In genomic region chr12:105438259-105438658, GRCm38 (mm10) we compare ENCODE assay signal across 17 mouse cellular contexts. TPM values are rescaled to one million over a fixed set of nuclear protein-coding genes. Genes with fewer than 3 reads are reported as not detected.
DNase-seq lines count a peak whose midpoint lies in the region; ATAC-seq and TF ChIP-seq lines count a peak whose summit lies in the region.
"Had no signal": no experiment of that assay in that cellular context is flagged by ENCODE, and none has a peak within 500 bp of the region (broad histone marks: within the 10 kb centered on the region; RNA-seq: fewer than 3 reads in every experiment).

No protein-coding gene starts in this region.

- H3K27me3 ChIP-seq in hindbrain, postnatal 0 days (ENCODE audit: insufficient read depth, low read length), result no peaks in the 10 kb centered on the region
- H3K27me3 ChIP-seq in hindbrain, embryonic 10.5 days (ENCODE audit: insufficient read depth, poor library complexity, severe bottlenecking), result no peaks in the 10 kb centered on the region
- H3K27me3 ChIP-seq: embryonic facial prominence, embryonic 13.5 days; forebrain, embryonic 12.5 days; heart, embryonic 12.5 days; liver, embryonic 12.5 days had no signal

- no peak overlapping the region for H3K4me2 ChIP-seq in hindbrain, postnatal 0 days (ENCODE audit: low read depth, low read length)
- H3K4me2 ChIP-seq: embryonic facial prominence, embryonic 13.5 days; forebrain, embryonic 12.5 days; heart, embryonic 12.5 days; liver, embryonic 12.5 days had no signal

- DNase-seq in hindbrain, postnatal 0 days (ENCODE audit: low spot score), result no peak
- DNase-seq in hindbrain, embryonic 10.5 days (ENCODE audit: low spot score), result no peak
- DNase-seq in left cerebral cortex, postnatal 10 days (ENCODE audit: extremely low spot score in 1 of 2, low spot score in 2 of 2), result peak; percentile 29 to 41
- no peak for DNase-seq in left cerebral cortex, adult 2 months (ENCODE audit: extremely low spot score in 1 of 2, low spot score in 2 of 2)
- DNase-seq in right cerebral cortex, adult 2 months (ENCODE audit: low spot score in 2 of 2), result peak; percentile 34 to 52
- no peak for DNase-seq in right cerebral cortex, postnatal 4 days
- DNase-seq: adrenal gland, postnatal 14 days; cerebellum, postnatal 10 days; heart, postnatal 4 days; retina, postnatal 1 day; thymus, adult 18-20 months had no signal

- no peak for ATAC-seq in hindbrain, postnatal 0 days
- no peak for ATAC-seq in inflammation-experienced regulatory T-cells, adult 6 months
- ATAC-seq: CD4-positive, CD25-positive, alpha-beta regulatory T cell, adult 4 months; liver, embryonic 12.5 days had no signal

- intact Hi-C loops in left cerebral cortex, postnatal 10 days (cut with DNase I), result loop anchor here (5.0 to 10.0 kb wide), 2 partner anchors 147 to 174 kb away; no protein-coding TSS in a partner anchor
- intact Hi-C loops in left cerebral cortex, adult 2 months (cut with DNase I), result loop anchor here (5.0 kb wide), 1 partner anchor 174 kb away; no protein-coding TSS in a partner anchor

- H3K36me3 ChIP-seq in hindbrain, postnatal 0 days (ENCODE audit: insufficient read depth, low read length), result no peaks in the 10 kb centered on the region
- no peaks in the 10 kb centered on the region for H3K36me3 ChIP-seq in hindbrain, embryonic 10.5 days
- H3K36me3 ChIP-seq: embryonic facial prominence, embryonic 13.5 days; forebrain, embryonic 12.5 days; heart, embryonic 12.5 days; liver, embryonic 12.5 days had no signal

- no peaks in the 10 kb centered on the region for H3K4me1 ChIP-seq in hindbrain, postnatal 0 days (ENCODE audit: insufficient read depth, low read length)
- no peaks in the 10 kb centered on the region for H3K4me1 ChIP-seq in hindbrain, embryonic 10.5 days (replicated peaks)
- H3K4me1 ChIP-seq: embryonic facial prominence, embryonic 13.5 days; forebrain, embryonic 12.5 days; heart, embryonic 12.5 days; liver, embryonic 12.5 days had no signal

- 52% methylated on average over 5 of the region's 5 CpGs for WGBS in hindbrain, postnatal 0 days
- WGBS in hindbrain, embryonic 10.5 days, result 48% methylated on average over 5 of the region's 5 CpGs

- 0 out of 2 replicates have a peak overlapping the region, but pooled peaks have one; percentile 7 for H3K27ac ChIP-seq in hindbrain, postnatal 0 days
- no peak overlapping the region for H3K27ac ChIP-seq in hindbrain, embryonic 10.5 days
- H3K27ac ChIP-seq in left cerebral cortex, adult 2 months, result no peak overlapping the region
- H3K27ac ChIP-seq: embryonic facial prominence, embryonic 13.5 days; forebrain, embryonic 12.5 days; liver, embryonic 12.5 days had no signal

- H3K9ac ChIP-seq in hindbrain, postnatal 0 days (replicated peaks; ENCODE audit: low read length), result no peak overlapping the region
- H3K9ac ChIP-seq: embryonic facial prominence, embryonic 13.5 days; forebrain, embryonic 12.5 days; heart, embryonic 12.5 days; liver, embryonic 12.5 days had no signal

- H3K9me3 ChIP-seq in hindbrain, postnatal 0 days (ENCODE audit: low read length), result no peaks in the 10 kb centered on the region
- H3K9me3 ChIP-seq in hindbrain, embryonic 10.5 days, result no peaks in the 10 kb centered on the region
- H3K9me3 ChIP-seq: embryonic facial prominence, embryonic 13.5 days; forebrain, embryonic 12.5 days; heart, embryonic 12.5 days; liver, embryonic 12.5 days had no signal

- H3K4me3 ChIP-seq in hindbrain, postnatal 0 days (ENCODE audit: low read length), result no peak overlapping the region
- H3K4me3 ChIP-seq in hindbrain, embryonic 10.5 days, result no peak overlapping the region
- no peak overlapping the region for H3K4me3 ChIP-seq in left cerebral cortex, adult 2 months
- H3K4me3 ChIP-seq: embryonic facial prominence, embryonic 13.5 days; forebrain, embryonic 12.5 days; heart, embryonic 12.5 days; liver, embryonic 12.5 days had no signal

- no peak for TF ChIP-seq CTCF in hindbrain, postnatal 0 days (IDR thresholded peaks at IDR 0.05; ENCODE audit: low read depth)
- TF ChIP-seq CTCF in left cerebral cortex, adult 2 months (IDR thresholded peaks at IDR 0.05), result no peak; the same call in 1 of the 2 replicates

RNA-seq across cellular contexts. Expression of gene D430019H16Rik, which starts 15.4 kb away (rescaled TPM):
- 140 TPM in 2 replicates for total RNA-seq in hindbrain, postnatal 0 days (2014; rRNA removed)
- polyA plus RNA-seq in hindbrain, postnatal 0 days (2015; fragmentation: Nextera tagmentation; extraction: Ambion mirVana), result 8.6 and 8.9 TPM in 2 replicates
- polyA plus RNA-seq in hindbrain, embryonic 10.5 days (2016; fragmentation: Nextera tagmentation; extraction: Ambion mirVana), result 2.6 and 3.8 TPM in 2 replicates
- total RNA-seq in left cerebral cortex, postnatal 10 days (2021), result 100 to 1,000 TPM; 156 to 157 TPM
- 10 to 100 TPM; 81.5 to 88.0 TPM for total RNA-seq in left cerebral cortex, adult 2 months (2021)
- under 1 TPM; 0.47 to 0.67 (median 0.64) TPM for polyA plus RNA-seq in inflammation-experienced regulatory T-cells, adult 6 months (2017; shearing (Covaris generic))

Comparison
In these comparisons a context has a peak if more than half of its experiments do, and no peak if none do; other contexts are left out.
1. DNase-seq: peak in left cerebral cortex, postnatal 10 days (2 of 2) and right cerebral cortex, adult 2 months (2 of 2); none in hindbrain, postnatal 0 days (single experiment), hindbrain, embryonic 10.5 days (single experiment), left cerebral cortex, adult 2 months (0 of 2) and right cerebral cortex, postnatal 4 days (single experiment).